Mouse (Mus musculus) heart, embryonic 11.5 days (tissue): ENCODE data around the gene Rnf167. TPM values are rescaled to one million over a fixed set of nuclear protein-coding genes. Genes with fewer than 3 reads are reported as not detected.

ENCODE experiments used
- ATAC-seq: fragments of 200-750 bp; cut with Nextera tagmentation; replicated peaks from 2 replicates; pipeline ENCODE4 v1.8.0; 2017; ENCODE audit warnings: moderate library complexity; ENCODE audit not compliant: insufficient number of reproducible peaks, low FRiP score, low TSS enrichment
- H3K27ac ChIP-seq: fragments of 300-500 bp; sonication (generic); 2 replicates; pipeline ENCODE4 v1.5.1; 2014; ENCODE audit warnings: mild to moderate bottlenecking, low read depth, low read length
- H3K27me3 ChIP-seq: fragments of 300-500 bp; sonication (generic); 2 replicates; pipeline ENCODE4 v1.6.1; 2014; ENCODE audit warnings: mild to moderate bottlenecking, low read length, mixed read lengths; ENCODE audit not compliant: control insufficient read depth, insufficient read depth
- H3K36me3 ChIP-seq: fragments of 300-500 bp; sonication (generic); 2 replicates; pipeline ENCODE4 v1.6.1; 2014; ENCODE audit warnings: mild to moderate bottlenecking, low read length, moderate library complexity, mixed read lengths; ENCODE audit not compliant: control insufficient read depth, insufficient read depth
- H3K4me1 ChIP-seq: fragments of 300-500 bp; sonication (generic); 2 replicates; pipeline ENCODE4 v1.6.1; 2014; ENCODE audit warnings: low read length; ENCODE audit not compliant: control insufficient read depth, insufficient read depth
- H3K4me2 ChIP-seq: fragments of 300-500 bp; sonication (generic); 2 replicates; pipeline ENCODE4 v1.6.1; 2014; ENCODE audit warnings: mild to moderate bottlenecking, moderate library complexity
- H3K4me3 ChIP-seq: fragments of 300-500 bp; sonication (generic); 2 replicates; pipeline ENCODE4 v1.5.1; 2014; ENCODE audit warnings: low read depth, low read length
- H3K9ac ChIP-seq: fragments of 300-500 bp; sonication (generic); 2 replicates; pipeline ENCODE4 v1.6.1; 2014; ENCODE audit warnings: mild to moderate bottlenecking, low read depth, low read length, moderate library complexity
- H3K9me3 ChIP-seq: fragments of 300-500 bp; sonication (generic); replicated peaks from 2 replicates; pipeline ENCODE4 v1.6.1; 2016; ENCODE audit warnings: low read length; ENCODE audit not compliant: control insufficient read depth
- WGBS: fragments of 180-500 bp; shearing (Covaris S2); extraction: QIAGEN DNeasy Blood & Tissue Kit; methylation state at CpG from one replicate; pipeline ENCODE4 v1.1.7; 2014; ENCODE audit not compliant: insufficient replicate concordance; 5-methylcytosine and 5-hydroxymethylcytosine counted together
- polyA plus RNA-seq: library from polyadenylated mRNA; unstranded; fragments of >200 nt; fragmentation: Nextera tagmentation; extraction: Ambion mirVana; gene quantifications from 2 replicates; pipeline ENCODE4 v1.2.1, GENCODE M21; 2014

Rnf167 gene
- polyA plus RNA-seq, 1 experiment from 2014 or later = 76.9 TPM

GRCm38 (mm10) chr11:70699051-70699450, 52.0 kb downstream of the Rnf167 start:
- Histone ChIP-seq H3K36me3 (peaks cover 5% of the 10 kb centered on the region; the same call in 1 of the 2 replicates), H3K27ac (no peak overlapping the region), H3K4me3 (no peak overlapping the region), H3K27me3 (no peaks in the 10 kb centered on the region), H3K9ac (no peak overlapping the region), H3K4me2 (no peak overlapping the region), H3K9me3 (no peaks in the 10 kb centered on the region), H3K4me1 (peaks cover 20% of the 10 kb centered on the region)
- 62% methylated on average over 2 of the region's 2 CpGs for WGBS
- no peak for ATAC-seq

- Histone ChIP-seq H3K4me1 (peaks cover 20% of the 10 kb centered on the region), H3K4me3 (peak within 1 kb of the TSS; percentile 92), H3K27ac (peak within 1 kb of the TSS; percentile 94), H3K9ac (peak within 1 kb of the TSS; percentile 95), H3K27me3 (no peaks in the 10 kb centered on the region), H3K36me3 (peaks cover 13% of the 10 kb centered on the region), H3K9me3 (no peaks in the 10 kb centered on the region), H3K4me2 (peak within 1 kb of the TSS; percentile 92)
- ATAC-seq = peak; percentile 92
- 1% methylated on average over 67 of the region's 69 CpGs for WGBS
Measured at GRCm38 (mm10) chr11:70699722-70700556, 52.9 kb downstream of the Rnf167 start, which contains the start of the genes Inca1 and Kif1c. Gene Inca1, minus strand, starts transcription at chr11:70700155. Gene Kif1c, plus strand, starts transcription at chr11:70700548.

GRCm38 (mm10) chr11:70700613-70701012, 53.6 kb downstream of the Rnf167 start:
- under 1% methylated on average over 34 of the region's 34 CpGs for WGBS
- Histone ChIP-seq H3K4me2 (peak overlapping the region; percentile 92), H3K27ac (peak overlapping the region; percentile 94)

More at GRCm38 (mm10) chr11:70700613-70701012, 53.6 kb downstream of the Rnf167 start:
- peaks cover 20% of the 10 kb centered on the region for H3K4me1 ChIP-seq
- peak overlapping the region; percentile 92 for H3K4me3 ChIP-seq
- peaks cover 18% of the 10 kb centered on the region for H3K36me3 ChIP-seq
- peak; percentile 37 for ATAC-seq
- H3K9me3 ChIP-seq = no peaks in the 10 kb centered on the region
- peak overlapping the region; percentile 95 for H3K9ac ChIP-seq
- no peaks in the 10 kb centered on the region for H3K27me3 ChIP-seq

Other genes with a start within 250 kb of the Rnf167 start
- 22.1 and 27.5 TPM in 2 replicates for gene Pelp1, start 237.2 kb upstream of the Rnf167 start, polyA plus RNA-seq
- gene Arrb2, start 214.6 kb upstream of the Rnf167 start, polyA plus RNA-seq = 11.6 and 12.9 TPM in 2 replicates
- gene Med11, start 195.3 kb upstream of the Rnf167 start, polyA plus RNA-seq = 28.6 and 31.2 TPM in 2 replicates
- 1.1 and 1.9 TPM in 2 replicates for gene Zmynd15, start 187.8 kb upstream of the Rnf167 start, polyA plus RNA-seq
- gene Cxcl16, start 187.3 kb upstream of the Rnf167 start, polyA plus RNA-seq = 6.2 and 7.3 TPM in 2 replicates
- gene Tm4sf5, start 142.0 kb upstream of the Rnf167 start, polyA plus RNA-seq = 8.2 and 10.3 TPM in 2 replicates
- 0.35 TPM in 1 of 2 replicates, not detected in the other for gene Vmo1, start 132.6 kb upstream of the Rnf167 start, polyA plus RNA-seq
- 0.84 TPM in 1 of 2 replicates, not detected in the other for gene Gltpd2, start 128.0 kb upstream of the Rnf167 start, polyA plus RNA-seq
- 684 and 701 TPM in 2 replicates for gene Psmb6, start 121.9 kb upstream of the Rnf167 start, polyA plus RNA-seq
- gene Gm40193, start 114.3 kb upstream of the Rnf167 start, polyA plus RNA-seq = not detected in 2 replicates
- gene Pld2, start 107.2 kb upstream of the Rnf167 start, polyA plus RNA-seq = 7.4 and 8.6 TPM in 2 replicates
- gene Mink1, start 84.4 kb upstream of the Rnf167 start, polyA plus RNA-seq = 15.1 and 16.1 TPM in 2 replicates
- not detected in 2 replicates for gene 4930544D05Rik, start 31.4 kb upstream of the Rnf167 start, polyA plus RNA-seq
- gene Chrne, start 28.0 kb upstream of the Rnf167 start, polyA plus RNA-seq = not detected in 2 replicates
- gene Gp1ba, start 8.1 kb upstream of the Rnf167 start, polyA plus RNA-seq = 2.6 and 5.4 TPM in 2 replicates
- 221 and 245 TPM in 2 replicates for gene Slc25a11, start 244 bp downstream of the Rnf167 start, polyA plus RNA-seq
- gene Pfn1, start 7.4 kb downstream of the Rnf167 start, polyA plus RNA-seq = 1,771 and 1,932 TPM in 2 replicates
- 272 and 313 TPM in 2 replicates for gene Eno3, start 10.0 kb downstream of the Rnf167 start, polyA plus RNA-seq
- 187 and 201 TPM in 2 replicates for gene Spag7, start 22.2 kb downstream of the Rnf167 start, polyA plus RNA-seq
- gene Camta2, start 40.9 kb downstream of the Rnf167 start, polyA plus RNA-seq = 10.6 and 14.4 TPM in 2 replicates
- gene Inca1, start 52.9 kb downstream of the Rnf167 start, polyA plus RNA-seq = 0.89 and 2.2 TPM in 2 replicates
- 9.8 and 11.4 TPM in 2 replicates for gene Kif1c, start 53.3 kb downstream of the Rnf167 start, polyA plus RNA-seq
- 7.1 and 9.3 TPM in 2 replicates for gene Zfp3, start 117.0 kb downstream of the Rnf167 start, polyA plus RNA-seq
- gene Scimp, start 165.4 kb downstream of the Rnf167 start, polyA plus RNA-seq = 0.27 TPM in 1 of 2 replicates, not detected in the other
- gene Rabep1, start 197.5 kb downstream of the Rnf167 start, polyA plus RNA-seq = 25.9 and 27.8 TPM in 2 replicates